Mouse (Mus musculus) midbrain, embryonic 14.5 days (tissue): ENCODE data around the gene Ccdc88a. TPM values are rescaled to one million over a fixed set of nuclear protein-coding genes. Genes with fewer than 3 reads are reported as not detected.
A peak's percentile ranks its signal among the peaks of the same experiment; 100 is the strongest.

Experiments
- ATAC-seq: fragments of 200-750 bp; cut with Nextera tagmentation; 2 replicates; pipeline ENCODE4 v1.8.0; 2017; ENCODE audit warnings: moderate number of reproducible peaks, moderate library complexity; ENCODE audit not compliant: low FRiP score, low TSS enrichment
- DNase-seq: peaks from one replicate; pipeline ENCODE4 v3.0.0-alpha.2; 2015
- H3K27ac ChIP-seq: fragments of 300-500 bp; sonication (generic); replicated peaks from 2 replicates; pipeline ENCODE4 v1.5.1; 2014; ENCODE audit warnings: mild to moderate bottlenecking, low read depth, low read length, moderate library complexity
- H3K27me3 ChIP-seq: fragments of 300-500 bp; sonication (generic); 2 replicates; pipeline ENCODE4 v1.6.1; 2014; ENCODE audit warnings: low read length, control low read depth, mixed read lengths; ENCODE audit not compliant: control insufficient read depth, insufficient read depth
- H3K36me3 ChIP-seq: fragments of 300-500 bp; sonication (generic); 2 replicates; pipeline ENCODE4 v1.6.1; 2014; ENCODE audit warnings: low read length, control low read depth; ENCODE audit not compliant: control insufficient read depth, insufficient read depth
- H3K4me1 ChIP-seq: fragments of 300-500 bp; sonication (generic); 2 replicates; pipeline ENCODE4 v1.6.1; 2014; ENCODE audit warnings: mild to moderate bottlenecking, antibody characterized with exemption, low read length, control low read depth; ENCODE audit not compliant: control insufficient read depth, insufficient read depth
- H3K4me2 ChIP-seq: fragments of 300-500 bp; sonication (generic); 2 replicates; pipeline ENCODE4 v1.6.1; 2014; ENCODE audit warnings: mild to moderate bottlenecking, low read length, moderate library complexity
- H3K4me3 ChIP-seq: fragments of 300-500 bp; sonication (generic); replicated peaks from 2 replicates; pipeline ENCODE4 v1.5.1; 2014; ENCODE audit warnings: low read depth, low read length
- H3K9ac ChIP-seq: fragments of 300-500 bp; sonication (generic); replicated peaks from 2 replicates; pipeline ENCODE4 v1.6.1; 2014; ENCODE audit warnings: mild to moderate bottlenecking, low read length, moderate library complexity
- H3K9me3 ChIP-seq: fragments of 300-500 bp; sonication (generic); 2 replicates; pipeline ENCODE4 v1.6.1; 2016; ENCODE audit warnings: low read length, control low read depth, mixed read lengths; ENCODE audit not compliant: control insufficient read depth
- WGBS: fragments of 180-500 bp; shearing (Covaris S2); extraction: QIAGEN DNeasy Blood & Tissue Kit; methylation state at CpG from one replicate; pipeline ENCODE4 v1.1.7; 2014; 5-methylcytosine and 5-hydroxymethylcytosine counted together
- polyA plus RNA-seq: library from polyadenylated mRNA; unstranded; fragments of >200 nt; fragmentation: Nextera tagmentation; extraction: Ambion mirVana; gene quantifications from 2 replicates; pipeline ENCODE4 v1.2.1, GENCODE M21; 2014

Gene Ccdc88a
- polyA plus RNA-seq = 72.2 and 73.3 TPM in 2 replicates

DNA sequence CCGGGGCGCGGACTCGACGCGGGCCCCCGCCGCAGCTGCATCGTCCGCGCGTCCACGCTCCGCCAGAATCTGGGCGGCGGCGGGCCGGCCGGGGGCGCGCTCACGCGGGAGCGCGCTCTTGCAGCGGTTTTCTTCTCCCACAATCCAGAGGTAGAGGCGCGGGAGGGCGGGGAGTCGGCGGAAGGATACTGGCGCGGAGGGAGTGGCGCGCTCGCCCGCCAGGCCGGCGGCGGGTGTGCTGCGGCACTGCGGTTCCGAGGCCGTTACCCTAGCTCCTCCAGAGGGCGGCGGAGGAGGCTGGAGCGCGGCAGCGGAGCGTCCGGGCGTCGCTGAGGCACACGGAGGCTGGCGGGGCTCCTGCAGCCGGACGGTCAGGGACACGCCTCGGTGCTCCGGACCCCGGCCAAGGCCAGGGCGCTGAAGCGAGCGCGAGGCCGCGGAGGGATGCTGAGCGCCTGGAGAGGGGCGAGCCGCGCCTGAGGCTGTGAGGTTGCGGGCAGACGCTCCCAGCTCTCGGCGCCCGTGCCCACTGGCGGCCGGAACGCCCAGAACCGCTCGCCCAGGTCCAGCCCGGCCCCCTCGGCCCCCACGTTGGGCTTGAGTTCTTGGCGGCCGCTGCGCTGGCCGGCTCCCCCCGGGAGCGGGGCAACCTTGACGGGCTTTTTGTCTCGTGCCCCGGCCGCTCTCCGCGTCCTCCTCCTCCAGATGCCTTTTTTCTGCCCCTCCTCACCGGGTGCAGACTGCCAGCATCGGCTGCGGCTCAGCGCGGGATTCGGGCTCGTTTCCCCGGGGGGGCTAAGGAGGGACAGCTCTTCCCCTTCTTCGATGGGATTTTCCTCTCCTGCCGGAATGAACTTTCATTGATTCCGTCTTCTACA is at the start of gene Ccdc88a:
Gene Ccdc88a (plus strand): TSS at position 263 of the 878 bp plus-strand sequence.
- DNase-seq (peak; percentile 98), ATAC-seq (peak; percentile 94)
- H3K4me3 ChIP-seq = peak within 1 kb of the TSS; percentile 96
- under 1% methylated on average over 92 of the region's 107 CpGs for WGBS
- H3K4me2 ChIP-seq = peak within 1 kb of the TSS; percentile 61
- H3K27me3 ChIP-seq = no peaks in the 10 kb centered on the region
- H3K9ac ChIP-seq = peak within 1 kb of the TSS; percentile 97
- peaks cover 17% of the 10 kb centered on the region for H3K4me1 ChIP-seq
- peak within 1 kb of the TSS; percentile 99 for H3K27ac ChIP-seq
- no peaks in the 10 kb centered on the region for H3K9me3 ChIP-seq
- no peaks in the 10 kb centered on the region for H3K36me3 ChIP-seq

DNA sequence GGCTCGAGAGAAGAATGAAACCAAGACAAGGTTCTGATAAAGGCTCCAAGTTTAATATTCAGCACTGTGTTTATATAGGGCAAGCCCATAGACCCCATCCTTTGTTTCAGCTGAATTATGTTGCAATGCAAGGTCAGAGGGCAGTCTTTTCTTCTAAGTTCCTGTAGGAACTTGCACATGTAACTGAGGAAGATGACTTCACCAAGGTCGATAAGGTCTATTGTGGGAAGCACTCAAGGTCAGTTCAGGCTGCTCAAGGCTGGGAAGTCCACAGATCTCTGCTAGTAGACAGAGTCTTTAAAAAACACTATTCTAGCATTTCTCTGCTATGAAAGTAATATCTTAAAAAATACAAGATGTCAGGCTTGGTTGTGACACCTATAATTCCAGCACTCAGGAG is 38.0 kb upstream of the Ccdc88a start:
- WGBS = 79% methylated on average over 2 of the region's 2 CpGs
- DNase-seq (no peak), ATAC-seq (no peak)
- H3K27me3 ChIP-seq = no peaks in the 10 kb centered on the region
- H3K27ac ChIP-seq = no peak overlapping the region
- H3K4me2 ChIP-seq = no peak overlapping the region
- no peak overlapping the region for H3K9ac ChIP-seq
- H3K36me3 ChIP-seq = no peaks in the 10 kb centered on the region
- H3K9me3 ChIP-seq = no peaks in the 10 kb centered on the region
- no peak overlapping the region for H3K4me3 ChIP-seq
- H3K4me1 ChIP-seq = no peaks in the 10 kb centered on the region

DNA sequence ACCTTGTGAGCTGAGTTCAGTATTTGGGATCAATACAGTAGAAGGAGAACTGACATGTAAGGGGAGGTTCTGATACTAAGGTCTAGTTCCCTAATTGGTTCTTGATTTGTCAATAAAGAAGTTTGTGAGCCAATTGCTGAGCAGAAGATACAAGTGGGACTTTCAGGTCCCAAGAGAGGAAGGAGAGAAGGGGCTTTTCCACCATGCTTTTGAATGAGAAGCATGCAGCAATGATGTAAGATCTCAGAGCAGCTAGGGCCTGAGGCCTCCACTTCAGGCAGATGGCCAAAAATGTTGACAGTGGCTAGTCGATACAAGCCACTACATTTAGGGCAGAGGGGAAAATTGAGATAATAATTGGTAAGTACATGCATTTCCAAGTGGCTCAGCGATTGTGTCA is 32.2 kb upstream of the Ccdc88a start:
- Histone ChIP-seq H3K9me3 (no peaks in the 10 kb centered on the region), H3K4me3 (no peak overlapping the region), H3K4me2 (no peak overlapping the region), H3K27ac (no peak overlapping the region), H3K4me1 (no peaks in the 10 kb centered on the region), H3K27me3 (no peaks in the 10 kb centered on the region), H3K9ac (no peak overlapping the region), H3K36me3 (no peaks in the 10 kb centered on the region)
- WGBS = 82% methylated on average over 2 of the region's 2 CpGs
- ATAC-seq (no peak), DNase-seq (no peak)

DNA sequence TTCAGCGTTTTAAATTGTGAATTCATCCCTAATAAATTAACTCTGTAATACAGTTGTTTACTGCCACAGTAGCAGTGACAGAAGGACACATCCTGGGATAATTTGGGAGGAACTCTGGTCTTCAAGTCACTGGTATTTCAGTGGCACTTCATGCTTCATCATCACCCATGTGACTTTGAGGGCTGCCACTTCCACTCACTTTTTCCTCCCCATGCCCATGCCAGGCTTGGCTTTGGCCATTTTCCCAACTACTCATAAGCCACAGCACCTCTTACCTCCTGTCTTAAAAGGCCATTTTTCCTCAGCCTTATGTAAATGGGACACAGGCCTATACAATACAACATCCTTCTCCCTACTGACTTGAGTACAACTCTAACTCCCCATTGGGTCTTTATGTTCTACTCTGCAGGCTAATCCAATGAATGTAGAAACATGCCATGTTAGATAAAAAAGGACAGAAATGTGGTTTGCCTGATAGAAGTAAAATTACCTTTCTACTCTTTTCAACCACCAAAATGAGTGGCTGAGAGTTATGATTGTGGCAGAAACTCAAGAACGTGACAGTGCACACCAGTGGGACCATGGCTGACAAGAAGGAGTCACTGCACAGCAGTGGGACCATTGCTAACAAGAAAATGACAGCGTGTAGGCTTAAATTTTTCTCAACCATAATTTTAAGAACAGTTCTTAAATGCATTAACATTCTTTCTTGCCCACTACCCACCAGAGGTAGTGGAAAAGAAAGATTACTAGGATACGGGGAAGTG is 28.4 kb upstream of the Ccdc88a start:
- no peaks in the 10 kb centered on the region for H3K9me3 ChIP-seq
- H3K9ac ChIP-seq = no peak overlapping the region
- H3K27me3 ChIP-seq = no peaks in the 10 kb centered on the region
- no peak overlapping the region for H3K4me3 ChIP-seq
- no peak overlapping the region for H3K27ac ChIP-seq
- no peaks in the 10 kb centered on the region for H3K36me3 ChIP-seq
- H3K4me1 ChIP-seq = no peaks in the 10 kb centered on the region
- WGBS = 81% methylated on average over 4 of the region's 4 CpGs
- no peak overlapping the region for H3K4me2 ChIP-seq
- no peak for ATAC-seq
- DNase-seq = no peak

DNA sequence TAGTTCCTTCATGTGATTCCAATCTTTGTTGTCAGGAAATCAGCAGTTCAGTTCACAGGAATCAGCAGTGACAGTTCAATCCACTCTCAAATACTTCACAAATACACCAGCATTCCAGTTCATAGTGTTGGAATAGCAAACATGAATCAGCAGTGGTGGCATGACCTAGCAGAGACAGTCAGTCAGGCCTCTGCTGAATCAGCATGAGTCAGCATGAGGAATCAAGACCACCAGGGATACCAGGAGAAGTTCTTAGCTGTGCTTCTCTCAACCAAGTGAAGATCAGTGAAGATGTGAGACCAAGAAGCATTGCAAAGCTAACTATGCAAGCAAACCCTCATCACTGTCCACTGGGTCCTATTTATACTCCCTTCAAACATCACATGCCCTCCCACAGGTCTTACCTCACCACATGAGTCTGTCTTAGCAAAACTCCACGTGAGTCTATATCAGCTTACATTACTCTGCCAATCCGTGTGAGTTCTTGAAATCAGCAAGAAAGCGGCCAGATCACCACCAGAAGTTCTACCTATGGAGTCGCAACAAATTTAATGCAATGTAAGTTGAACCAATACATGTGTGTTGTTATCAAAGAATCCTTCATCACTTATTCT is 27.7 kb upstream of the Ccdc88a start:
- Histone ChIP-seq H3K27ac (no peak overlapping the region), H3K9ac (no peak overlapping the region), H3K36me3 (no peaks in the 10 kb centered on the region), H3K4me2 (no peak overlapping the region), H3K27me3 (no peaks in the 10 kb centered on the region), H3K4me3 (no peak overlapping the region), H3K4me1 (no peaks in the 10 kb centered on the region), H3K9me3 (no peaks in the 10 kb centered on the region)
- ATAC-seq = no peak
- WGBS = 75% methylated on average over 4 of the region's 4 CpGs
- DNase-seq = no peak

DNA sequence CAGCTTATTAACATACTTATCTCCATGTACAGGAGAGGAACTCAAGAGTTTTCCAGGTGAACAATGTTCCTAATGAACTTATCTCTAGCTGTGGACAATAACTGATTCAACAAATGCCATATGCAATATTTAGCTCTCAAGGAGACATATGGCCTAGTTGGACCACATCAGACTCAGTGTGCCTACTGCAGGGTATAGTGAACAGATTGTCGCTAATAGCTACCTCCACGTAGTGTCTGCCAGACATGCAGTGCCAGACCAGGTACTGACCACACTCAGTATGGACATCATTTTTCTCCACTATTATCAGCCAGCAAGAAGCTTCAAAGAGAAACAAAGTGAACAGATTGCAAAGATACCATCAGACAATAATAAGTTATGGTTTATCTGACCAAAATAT is 22.6 kb upstream of the Ccdc88a start:
- Histone ChIP-seq H3K4me3 (no peak overlapping the region), H3K36me3 (no peaks in the 10 kb centered on the region), H3K27me3 (no peaks in the 10 kb centered on the region), H3K27ac (no peak overlapping the region), H3K9ac (no peak overlapping the region), H3K4me1 (no peaks in the 10 kb centered on the region), H3K9me3 (no peaks in the 10 kb centered on the region), H3K4me2 (no peak overlapping the region)
- DNase-seq (no peak), ATAC-seq (no peak)
- WGBS = 96% methylated on average over 2 of the region's 2 CpGs

DNA sequence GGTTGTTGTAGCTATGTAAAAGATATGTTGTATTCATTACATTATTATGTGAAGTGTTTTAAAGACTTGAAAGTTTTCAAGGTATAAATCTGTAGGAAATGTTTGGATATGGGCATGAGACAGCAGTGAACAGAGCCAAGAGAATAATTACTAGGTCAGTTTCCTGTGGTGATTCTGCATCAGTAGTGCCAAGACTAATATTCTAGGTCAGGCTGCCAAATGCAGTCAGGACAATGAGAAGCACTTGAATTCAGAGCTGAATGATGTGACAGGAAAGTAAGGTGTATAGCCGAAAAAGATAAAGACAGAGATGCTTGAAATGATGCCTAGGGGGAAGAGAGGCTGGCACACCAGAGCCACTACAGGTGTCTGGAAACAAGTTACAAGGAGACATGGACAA is 21.2 kb upstream of the Ccdc88a start:
- Histone ChIP-seq H3K4me2 (no peak overlapping the region), H3K27me3 (no peaks in the 10 kb centered on the region), H3K9me3 (no peaks in the 10 kb centered on the region), H3K36me3 (no peaks in the 10 kb centered on the region), H3K4me3 (no peak overlapping the region), H3K9ac (no peak overlapping the region), H3K4me1 (no peaks in the 10 kb centered on the region), H3K27ac (no peak overlapping the region)
- ATAC-seq (no peak), DNase-seq (no peak)
- WGBS = 88% methylated on average over 1 of the region's 1 CpGs

DNA sequence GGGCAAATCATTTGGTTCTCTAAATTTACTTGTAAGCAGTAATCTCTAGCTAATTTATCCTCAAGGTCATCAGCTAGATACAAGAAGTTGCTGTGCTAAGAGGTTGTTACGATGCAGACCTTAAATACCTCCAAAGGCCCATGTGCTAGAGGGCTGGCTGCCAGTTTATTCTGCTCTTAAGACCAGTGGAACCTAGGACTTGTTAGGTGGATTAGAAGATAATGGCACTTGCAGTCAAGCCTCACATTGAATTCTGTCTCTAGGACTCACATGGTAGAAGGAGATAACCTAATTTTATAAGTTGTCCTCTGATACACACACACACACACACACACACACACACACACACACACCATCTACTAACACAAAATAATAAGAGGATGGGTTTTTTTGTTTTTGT is 5.3 kb upstream of the Ccdc88a start:
- H3K27me3 ChIP-seq = no peaks in the 10 kb centered on the region
- H3K4me1 ChIP-seq = no peaks in the 10 kb centered on the region
- H3K36me3 ChIP-seq = no peaks in the 10 kb centered on the region
- WGBS = 83% methylated on average over 1 of the region's 1 CpGs
- ATAC-seq = no peak
- no peak overlapping the region for H3K27ac ChIP-seq
- H3K4me3 ChIP-seq = no peak overlapping the region
- no peaks in the 10 kb centered on the region for H3K9me3 ChIP-seq
- H3K9ac ChIP-seq = no peak overlapping the region
- no peak for DNase-seq
- no peak overlapping the region for H3K4me2 ChIP-seq
